8 mouse cellular contexts compared by ENCODE assay signal in genomic region chr11:98754621-98755181, GRCm38 (mm10). TPM values are rescaled to one million over a fixed set of nuclear protein-coding genes. Genes with fewer than 3 reads are reported as not detected.
DNase-seq lines count a peak whose midpoint lies in the region; ATAC-seq lines count a peak whose summit lies in the region.

No protein-coding gene starts in this region.

- peaks cover 76% of the 10 kb centered on the region for H3K4me1 ChIP-seq in liver, embryonic 15.5 days (replicated peaks)

- WGBS in liver, embryonic 15.5 days (ENCODE audit: insufficient replicate concordance): 14% methylated on average over 7 of the region's 7 CpGs

- ATAC-seq in liver, embryonic 15.5 days (ENCODE audit: insufficient read depth): peak; percentile 27

- DNase-seq in A20 (ENCODE audit: low read depth, low spot score): peak; percentile 83
- DNase-seq in T-cell, adult 2 months (ENCODE audit: low spot score): peak; percentile 75
- peak; percentile 74 to 81 for DNase-seq in cerebellum, postnatal 36 days
- peak; percentile 71 to 82 for DNase-seq in heart, adult 18-20 months
- peak; percentile 80 for DNase-seq in kidney, adult 11 months
- peak; percentile 62 to 76 for DNase-seq in natural killer cell, adult 2 months (ENCODE audit: low spot score in 2 of 2)
- DNase-seq in testis, postnatal 10 days (ENCODE audit: low spot score): peak; percentile 87

- H3K4me2 ChIP-seq in liver, embryonic 15.5 days: peak overlapping the region; percentile 32

- peak overlapping the region; percentile 43 for H3K9ac ChIP-seq in liver, embryonic 15.5 days

- H3K4me3 ChIP-seq in liver, embryonic 15.5 days (replicated peaks): no peak overlapping the region

- no peaks in the 10 kb centered on the region for H3K27me3 ChIP-seq in liver, embryonic 15.5 days

- peaks cover 29% of the 10 kb centered on the region for H3K36me3 ChIP-seq in liver, embryonic 15.5 days (replicated peaks)

- H3K27ac ChIP-seq in liver, embryonic 15.5 days (replicated peaks): peak overlapping the region; percentile 86

- no peaks in the 10 kb centered on the region for H3K9me3 ChIP-seq in liver, embryonic 15.5 days (replicated peaks)

RNA-seq across cellular contexts. Expression of gene Thra, which starts 14.3 kb away (rescaled TPM):
- 100 to 1,000 TPM in 1 of 2 experiments, 10 to 100 TPM in 1; 99.7 to 103 TPM for total RNA-seq in heart, adult 18-20 months (2021)
- polyA plus RNA-seq in liver, embryonic 15.5 days (2015; fragmentation: Nextera tagmentation; extraction: Ambion mirVana): 7.2 and 7.6 TPM in 2 replicates

RNA-seq across cellular contexts. Expression of gene Nr1d1, which starts 20.4 kb away (rescaled TPM):
- 10 to 100 TPM; 54.2 to 67.6 TPM for total RNA-seq in heart, adult 18-20 months (2021)
- polyA plus RNA-seq in liver, embryonic 15.5 days (2015; fragmentation: Nextera tagmentation; extraction: Ambion mirVana): 0.63 and 0.85 TPM in 2 replicates

RNA-seq across cellular contexts. Expression of gene Med24, which starts 25.5 kb away (rescaled TPM):
- 10 to 100 TPM; 42.0 to 44.2 TPM for total RNA-seq in heart, adult 18-20 months (2021)
- polyA plus RNA-seq in liver, embryonic 15.5 days (2015; fragmentation: Nextera tagmentation; extraction: Ambion mirVana): 24.2 and 27.7 TPM in 2 replicates

RNA-seq across cellular contexts. Expression of gene Msl1, which starts 40.6 kb away (rescaled TPM):
- total RNA-seq in heart, adult 18-20 months (2021): 10 to 100 TPM; 71.7 to 73.3 TPM
- polyA plus RNA-seq in liver, embryonic 15.5 days (2015; fragmentation: Nextera tagmentation; extraction: Ambion mirVana): 5.2 and 5.8 TPM in 2 replicates

RNA-seq across cellular contexts. Expression of gene Casc3, which starts 50.0 kb away (rescaled TPM):
- 10 to 100 TPM; 17.2 to 19.3 TPM for total RNA-seq in heart, adult 18-20 months (2021)
- 14.4 and 16.2 TPM in 2 replicates for polyA plus RNA-seq in liver, embryonic 15.5 days (2015; fragmentation: Nextera tagmentation; extraction: Ambion mirVana)
